Mouse (Mus musculus): ENCODE measurements around the gene Bbx. TPM values are rescaled to one million over a fixed set of nuclear protein-coding genes. Genes with fewer than 3 reads are reported as not detected.
A peak's percentile ranks its signal among the peaks of the same experiment; 100 is the strongest.

The Bbx gene
- polyA plus RNA-seq, 1 experiment, result 1.6 TPM

DNA sequence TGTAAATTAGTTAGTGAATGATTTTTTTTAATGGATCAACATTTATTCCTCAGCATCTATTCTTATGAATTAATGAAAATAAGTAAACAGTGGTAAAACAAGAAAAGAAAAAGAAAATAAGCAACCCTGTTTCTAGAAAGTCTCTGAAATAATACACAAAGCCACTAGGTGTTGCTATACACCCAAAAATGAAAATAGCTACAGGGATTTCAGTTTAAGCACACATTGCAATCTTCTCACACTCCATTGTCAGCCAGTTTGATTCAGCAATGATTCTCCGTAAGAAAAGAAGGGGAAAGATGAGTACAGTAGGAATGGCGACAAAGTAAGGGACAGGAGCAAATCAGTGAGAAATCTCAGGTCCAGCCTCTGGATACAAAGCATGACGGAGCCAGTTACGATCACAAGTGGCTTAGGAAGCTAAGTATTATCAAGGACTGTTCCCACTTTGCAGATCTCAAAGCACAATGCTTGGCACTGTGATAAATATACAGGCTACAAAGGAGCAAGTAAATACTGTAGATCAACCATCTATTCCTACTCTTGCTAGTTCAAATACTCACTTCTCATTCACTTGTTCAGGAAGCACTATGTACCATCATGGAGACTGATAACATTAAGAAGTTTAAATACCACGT, 177.5 kb downstream of the Bbx start:
- DNase-seq (ENCODE audit: low read depth, low spot score), result peak; percentile 2
- 77% methylated on average over 5 of the region's 5 CpGs for WGBS

DNA sequence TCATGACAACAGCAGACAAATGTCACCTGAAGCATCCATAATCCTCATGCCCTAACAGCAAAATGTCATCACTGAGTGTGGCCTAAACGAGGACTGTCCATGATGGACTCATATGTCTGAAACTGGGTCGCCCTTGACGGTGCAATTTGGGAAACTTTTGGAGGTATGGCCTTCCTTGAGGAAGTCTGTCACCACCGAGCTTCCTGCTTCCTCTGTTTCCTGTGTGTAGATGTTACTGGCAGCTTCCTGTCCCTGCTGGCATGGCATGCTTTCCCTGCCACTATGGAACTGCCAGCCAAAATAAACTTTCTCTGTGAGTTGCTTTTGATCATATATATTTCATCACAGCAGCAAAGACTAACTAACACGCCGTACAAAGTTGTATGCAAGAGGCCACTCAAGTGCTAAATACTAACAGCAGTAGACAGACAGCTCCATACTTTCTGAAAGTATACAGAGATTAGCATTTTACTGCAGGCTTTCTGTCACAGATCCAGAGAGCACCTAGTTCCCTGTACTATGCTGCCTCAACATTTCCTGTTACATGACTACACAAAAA, 180.7 kb downstream of the Bbx start:
- WGBS, result 66% methylated on average over 6 of the region's 6 CpGs
- no peak for DNase-seq (ENCODE audit: low read depth, low spot score)

DNA sequence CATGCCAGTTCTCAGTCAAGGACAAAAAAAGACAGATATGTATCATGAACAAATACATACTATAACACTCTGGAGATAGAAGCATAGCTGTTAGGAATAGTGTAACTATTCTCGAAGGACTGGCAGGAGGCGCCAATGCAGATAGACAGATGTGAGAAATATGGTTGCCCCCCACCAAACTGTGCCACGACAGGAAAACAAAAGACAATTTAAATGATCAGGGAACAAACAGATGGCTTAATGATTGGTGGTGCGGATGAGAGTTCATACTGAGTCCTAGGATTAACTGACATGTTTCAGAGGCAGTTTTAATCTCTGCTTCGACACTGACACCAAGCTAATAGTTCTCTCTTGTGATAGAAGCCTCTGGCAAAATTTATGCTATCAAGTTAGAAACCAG, 181.7 kb downstream of the Bbx start:
- WGBS, result 89% methylated on average over 5 of the region's 5 CpGs
- no peak for DNase-seq (ENCODE audit: low read depth, low spot score)

DNA sequence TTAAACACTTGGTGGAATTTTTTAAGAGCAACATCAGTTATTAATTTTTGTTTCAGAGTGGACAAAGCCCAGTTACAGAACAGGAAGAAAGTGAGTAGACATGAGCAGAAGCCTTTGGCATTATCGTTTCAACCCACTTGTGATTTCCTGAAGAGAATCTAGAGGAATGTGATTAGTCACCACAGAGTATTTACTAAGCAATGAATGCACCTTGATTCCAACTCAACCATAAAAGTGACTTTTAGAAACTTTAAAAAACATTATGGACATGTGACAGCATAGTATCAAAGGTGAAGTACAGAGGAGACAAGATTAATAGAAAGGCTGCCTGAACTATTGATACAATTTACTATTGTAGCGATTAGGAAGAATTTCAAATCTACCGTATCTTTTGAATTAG, 183.2 kb downstream of the Bbx start:
- DNase-seq (ENCODE audit: low read depth, low spot score), result no peak
- WGBS, result 78% methylated on average over 3 of the region's 3 CpGs

DNA sequence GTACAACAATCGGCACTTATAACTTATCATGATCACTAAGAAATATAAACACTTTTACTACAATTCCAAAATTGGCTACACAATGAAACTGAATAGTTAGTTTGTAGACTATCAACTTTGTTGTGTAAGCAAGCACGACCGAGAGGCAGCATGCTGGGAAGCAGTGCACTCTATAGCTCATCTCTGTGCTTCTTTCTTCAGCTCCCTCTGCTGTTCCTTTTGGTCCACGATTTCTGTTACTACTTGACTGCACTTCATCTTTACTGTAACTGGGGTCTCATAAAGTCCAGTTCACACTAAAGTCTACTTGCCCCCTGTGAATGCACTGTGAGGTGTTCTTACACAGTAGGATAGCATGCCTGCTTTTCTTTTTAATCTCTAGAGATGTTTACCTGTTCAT, 189.7 kb downstream of the Bbx start:
- DNase-seq (ENCODE audit: low read depth, low spot score), result no peak
- 79% methylated on average over 4 of the region's 4 CpGs for WGBS

DNA sequence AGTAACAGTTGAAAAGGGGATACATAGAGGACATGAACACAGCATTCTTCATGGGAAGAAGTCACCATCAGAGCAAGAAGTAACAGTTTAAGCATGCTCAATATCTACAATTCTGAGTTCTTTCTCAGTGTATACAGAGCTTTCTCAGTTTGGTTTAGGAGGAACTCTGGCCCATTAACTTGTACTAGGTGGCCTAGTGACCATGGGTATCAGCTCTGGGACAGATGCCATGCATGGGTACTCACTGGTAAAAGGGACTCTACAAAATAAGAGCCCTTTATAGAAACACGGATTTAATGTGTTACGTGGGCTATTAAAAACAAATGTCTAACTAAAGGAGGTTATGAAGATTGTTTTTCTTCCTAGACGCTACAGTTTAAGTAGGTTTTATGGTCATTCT, 190.6 kb downstream of the Bbx start:
- DNase-seq (ENCODE audit: low read depth, low spot score), result no peak
- WGBS, result 87% methylated on average over 3 of the region's 3 CpGs

DNA sequence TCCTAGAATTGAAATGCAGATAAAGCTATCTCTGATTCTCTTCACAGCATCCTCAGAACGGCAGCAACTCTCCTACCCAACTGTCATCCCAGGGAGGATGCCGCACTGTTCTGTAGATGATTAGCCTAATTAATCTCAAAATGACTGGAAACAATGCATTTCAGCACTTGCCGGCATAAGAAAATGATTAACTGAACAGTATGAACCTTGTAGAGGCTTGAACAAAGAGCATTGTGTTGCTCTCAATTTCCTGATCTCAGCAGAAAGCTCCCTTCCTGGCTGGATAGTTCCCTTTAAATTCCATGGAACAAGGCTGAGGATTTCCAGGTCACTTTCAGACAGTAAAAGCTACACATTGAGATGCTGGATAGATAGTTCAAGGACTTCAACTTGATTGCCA, 197.0 kb downstream of the Bbx start:
- DNase-seq (ENCODE audit: low read depth, low spot score), result no peak
- 36% methylated on average over 3 of the region's 3 CpGs for WGBS

DNA sequence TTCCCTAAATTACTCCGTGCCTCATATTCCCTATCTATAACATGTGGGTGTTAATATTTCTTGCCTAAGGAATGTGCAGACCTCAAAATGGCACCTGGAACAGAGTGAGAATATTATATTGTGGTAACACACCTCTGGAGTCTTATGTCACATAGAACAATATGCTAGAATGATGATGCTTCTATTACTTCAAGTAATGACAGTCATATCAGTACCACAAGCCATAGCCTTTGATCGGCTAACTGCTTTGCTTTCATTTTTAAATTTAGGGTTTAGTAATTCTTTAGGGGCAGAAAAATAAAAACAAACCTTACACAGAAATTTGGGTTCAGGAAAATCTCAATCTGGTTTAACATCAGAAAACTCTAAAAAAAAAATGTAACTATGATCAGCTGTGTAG, 201.6 kb downstream of the Bbx start:
- 91% methylated on average over 2 of the region's 2 CpGs for WGBS
- DNase-seq (ENCODE audit: low read depth, low spot score), result no peak

DNA sequence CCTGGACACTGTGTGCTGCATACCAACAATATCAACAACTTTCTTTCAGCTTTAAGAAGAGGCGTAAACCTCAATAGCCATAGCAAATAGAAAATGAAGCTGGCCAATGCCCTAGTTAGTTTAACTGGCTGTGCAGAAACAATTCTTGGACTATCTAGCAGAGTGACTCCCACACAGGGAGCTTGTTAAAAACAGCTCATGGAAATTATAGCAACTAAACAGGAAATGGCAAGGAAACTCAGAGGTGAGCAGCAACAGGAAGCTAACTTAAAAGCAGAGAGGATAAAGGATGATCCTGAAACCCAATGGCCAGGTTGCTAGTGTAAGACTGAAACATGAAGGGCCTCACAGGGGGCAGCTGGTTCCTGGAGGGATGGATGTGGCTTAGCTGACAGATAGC, 203.4 kb downstream of the Bbx start:
- WGBS, result 98% methylated on average over 1 of the region's 1 CpGs
- no peak for DNase-seq (ENCODE audit: low read depth, low spot score)

DNA sequence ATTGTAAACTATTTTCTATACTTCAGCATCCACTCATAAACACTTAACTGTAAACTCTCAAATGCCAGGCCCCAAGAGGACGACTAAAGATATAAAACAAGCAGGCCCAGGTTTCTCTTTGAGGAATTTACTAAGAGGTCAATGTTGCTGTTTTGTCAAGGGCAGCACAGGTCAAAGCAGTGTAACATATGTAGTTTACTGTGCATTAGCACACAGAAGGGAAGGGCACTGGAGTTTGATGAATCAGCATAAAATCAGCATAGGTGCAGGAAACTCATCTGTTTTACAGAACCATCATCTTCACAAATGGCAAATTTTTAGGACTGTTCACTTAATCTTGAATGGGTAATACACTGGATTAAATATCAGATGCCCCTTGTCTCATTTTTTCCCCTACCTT, 205.9 kb downstream of the Bbx start:
- no peak for DNase-seq (ENCODE audit: low read depth, low spot score)
- WGBS, result 53% methylated on average over 1 of the region's 1 CpGs

DNA sequence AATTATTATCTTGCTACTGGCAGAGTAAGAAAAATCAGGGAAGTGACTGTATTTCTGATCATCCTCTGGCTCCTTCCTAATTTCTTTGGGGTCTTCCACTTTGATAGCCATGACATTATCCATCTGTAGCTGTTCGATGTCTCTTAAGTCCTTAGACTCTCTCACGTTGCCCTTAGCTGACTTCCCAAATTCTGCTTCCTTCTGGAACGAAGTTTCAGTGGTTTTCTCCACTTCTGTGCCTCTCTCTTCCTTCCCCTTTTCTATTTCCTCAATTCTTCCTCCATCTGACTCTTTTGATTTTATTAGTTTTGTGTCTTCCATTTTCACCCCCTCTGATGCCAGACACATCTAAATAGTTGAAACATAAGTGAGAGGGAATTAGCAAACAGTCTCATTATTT, 207.2 kb downstream of the Bbx start:
- 82% methylated on average over 3 of the region's 3 CpGs for WGBS
- no peak for DNase-seq (ENCODE audit: low read depth, low spot score)

DNA sequence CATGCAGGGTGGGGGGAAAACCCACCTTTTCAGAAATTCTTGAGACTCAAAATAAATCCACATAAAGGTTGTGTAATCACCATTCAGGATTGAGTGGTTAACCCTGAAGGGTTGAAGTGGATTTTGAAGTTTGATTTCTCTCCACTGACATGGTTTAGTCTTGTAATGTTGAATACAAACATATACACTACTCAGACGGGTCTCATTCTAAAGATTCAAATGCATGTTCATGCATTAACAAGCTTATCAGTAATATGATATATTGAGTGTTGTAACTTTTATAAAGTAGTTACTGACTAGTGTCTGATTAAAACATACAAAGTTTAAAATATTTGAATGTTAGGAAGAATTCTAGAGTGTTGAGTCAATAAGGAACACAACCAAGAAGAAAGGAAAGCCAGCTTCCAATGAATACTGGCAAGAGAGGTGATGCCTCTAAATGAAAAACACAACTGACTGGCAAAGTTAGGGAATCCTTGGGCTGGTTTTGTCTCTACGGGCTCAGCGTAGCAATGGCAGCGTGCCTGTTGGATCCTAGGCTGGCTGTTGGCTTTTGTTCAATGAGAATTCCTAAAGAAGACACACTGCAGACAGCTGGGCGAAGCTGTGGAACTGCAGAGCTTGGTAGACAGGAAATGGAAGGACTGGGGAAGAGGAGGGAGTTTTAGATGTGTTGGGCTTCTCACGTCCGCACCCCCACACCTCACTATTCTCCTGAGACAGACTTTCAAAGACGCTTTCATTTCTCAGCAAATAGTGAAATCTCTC, 211.3 kb downstream of the Bbx start:
- WGBS, result 80% methylated on average over 8 of the region's 8 CpGs
- DNase-seq (ENCODE audit: low read depth, low spot score), result no peak

DNA sequence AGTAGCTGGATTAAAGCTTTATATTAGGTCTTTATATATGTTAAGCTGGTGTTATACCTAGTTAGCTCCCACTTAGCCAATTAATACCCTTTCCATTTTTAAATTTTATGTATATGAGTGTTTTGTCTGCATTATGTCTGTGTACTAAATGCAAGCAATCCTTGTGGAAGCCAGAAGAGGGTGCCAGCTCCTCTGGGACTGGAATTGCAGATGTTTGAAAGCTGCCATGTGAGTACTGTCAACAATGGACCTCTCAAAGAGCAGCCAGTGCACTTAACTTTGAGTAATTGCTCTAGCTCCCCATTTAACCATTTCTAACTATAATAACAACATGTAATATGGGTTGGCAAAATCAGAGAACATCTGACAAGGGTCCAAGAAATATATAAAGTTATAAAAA, 215.1 kb downstream of the Bbx start:
- DNase-seq (ENCODE audit: low read depth, low spot score), result no peak

DNA sequence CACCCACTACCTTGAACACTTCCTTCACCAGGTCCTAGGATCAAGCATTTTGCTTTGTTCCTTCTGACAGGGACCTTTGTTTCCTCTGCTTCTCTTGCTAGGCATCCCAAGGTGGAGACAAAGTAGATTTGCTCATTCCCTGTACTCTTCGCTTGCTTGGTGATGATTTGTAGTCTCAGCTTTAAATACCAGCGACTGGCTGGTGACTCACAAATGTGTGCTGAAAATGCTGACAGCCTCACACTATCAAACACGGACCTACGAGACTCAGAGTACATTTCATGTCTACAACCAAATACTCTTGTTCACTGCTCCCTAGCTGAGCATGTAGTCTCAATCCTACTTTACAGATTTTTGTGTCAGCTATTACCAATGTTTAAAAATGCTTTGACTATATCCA, 220.5 kb downstream of the Bbx start:
- 93% methylated on average over 4 of the region's 4 CpGs for WGBS
- no peak for DNase-seq (ENCODE audit: low read depth, low spot score)

DNA sequence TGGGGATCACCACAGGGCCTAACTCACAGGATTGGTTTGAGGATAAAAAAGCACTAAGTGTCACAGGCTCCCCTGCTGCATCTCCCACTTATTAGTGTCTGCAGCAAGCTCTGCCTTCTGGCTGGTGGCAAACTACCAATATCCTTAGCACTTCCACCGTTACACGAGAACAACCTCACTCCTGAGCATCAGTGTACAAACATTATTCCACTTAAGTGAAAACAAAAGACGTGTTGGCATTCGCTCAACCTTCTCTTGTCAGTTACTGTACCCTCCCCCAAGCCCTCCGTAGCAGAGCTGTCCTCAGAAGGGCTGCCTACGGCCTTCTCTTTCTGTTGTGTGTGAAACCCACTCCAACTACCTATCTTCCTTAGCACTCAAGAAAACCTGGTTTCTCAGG, 221.0 kb downstream of the Bbx start:
- DNase-seq (ENCODE audit: low read depth, low spot score), result no peak
- 88% methylated on average over 6 of the region's 6 CpGs for WGBS

DNA sequence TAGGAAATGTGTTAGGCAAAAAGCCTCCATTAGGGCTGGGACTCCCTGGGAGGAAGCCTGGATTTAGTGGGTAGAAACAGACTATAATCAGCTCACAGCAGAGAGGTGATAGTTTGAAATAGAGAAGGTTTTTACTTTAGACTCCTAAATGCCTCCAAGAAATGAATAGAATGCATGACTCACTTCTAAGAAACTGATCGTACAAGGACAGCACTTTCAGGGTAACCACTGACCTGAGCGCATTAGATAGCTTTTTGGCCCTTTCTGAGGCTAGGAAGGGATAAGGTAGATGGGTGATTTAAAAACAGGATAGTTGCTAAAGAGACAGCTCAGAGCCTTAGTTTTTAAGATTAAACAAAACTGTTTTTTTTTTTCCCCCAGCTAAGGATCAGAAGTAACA, 221.4 kb downstream of the Bbx start:
- 84% methylated on average over 2 of the region's 2 CpGs for WGBS
- no peak for DNase-seq (ENCODE audit: low read depth, low spot score)

DNA sequence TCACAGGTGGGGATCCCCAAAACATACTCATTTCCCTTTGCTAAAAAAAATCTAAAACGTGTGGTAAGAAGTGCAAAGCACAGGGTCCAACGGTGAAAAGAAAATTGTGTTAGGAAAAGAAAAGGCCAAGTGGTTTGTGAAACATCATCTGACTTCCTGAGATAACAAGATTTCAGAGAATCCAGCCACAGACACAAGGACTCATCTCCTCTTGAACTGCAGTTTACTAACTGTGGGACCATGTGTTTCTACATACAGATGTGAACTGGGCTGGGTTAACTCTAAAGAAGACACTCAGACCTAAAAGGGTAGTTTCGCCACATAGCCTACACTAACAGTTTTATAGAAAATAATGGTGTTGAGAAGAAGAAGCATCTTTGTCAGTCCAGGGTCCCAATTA, 227.2 kb downstream of the Bbx start:
- DNase-seq (ENCODE audit: low read depth, low spot score), result no peak

DNA sequence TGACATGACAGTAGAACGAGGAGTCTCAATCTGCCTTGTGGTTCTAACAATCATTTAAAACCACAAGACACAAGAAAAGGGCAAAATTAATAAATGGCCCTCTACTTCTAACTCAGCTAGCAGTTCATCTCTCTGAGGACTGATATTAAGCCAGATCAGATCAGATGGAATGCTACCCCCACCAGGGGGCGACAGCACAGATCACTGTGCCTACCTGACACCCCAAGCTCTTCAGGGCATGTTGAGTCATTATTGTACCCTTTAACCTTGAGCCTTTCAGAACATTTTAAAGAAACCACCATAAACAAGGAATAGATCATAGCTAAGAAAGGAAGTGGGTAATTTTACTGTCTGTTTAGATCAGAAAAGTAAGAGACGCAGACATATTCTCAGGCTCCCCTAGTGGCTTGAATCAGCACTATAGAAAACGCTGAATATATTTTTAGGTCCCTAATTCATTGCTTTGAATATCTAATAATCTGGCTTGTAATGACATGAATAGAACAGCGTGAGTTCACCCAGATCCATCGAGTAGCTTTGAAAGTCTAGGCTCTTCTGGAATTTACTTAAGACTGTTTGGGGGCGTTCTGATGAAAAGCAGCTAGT, 230.5 kb downstream of the Bbx start:
- 89% methylated on average over 7 of the region's 7 CpGs for WGBS
- no peak for DNase-seq (ENCODE audit: low read depth, low spot score)

More for the DNA sequence above, 227.2 kb downstream of the Bbx start:
- 78% methylated on average over 3 of the region's 3 CpGs for WGBS

DNA sequence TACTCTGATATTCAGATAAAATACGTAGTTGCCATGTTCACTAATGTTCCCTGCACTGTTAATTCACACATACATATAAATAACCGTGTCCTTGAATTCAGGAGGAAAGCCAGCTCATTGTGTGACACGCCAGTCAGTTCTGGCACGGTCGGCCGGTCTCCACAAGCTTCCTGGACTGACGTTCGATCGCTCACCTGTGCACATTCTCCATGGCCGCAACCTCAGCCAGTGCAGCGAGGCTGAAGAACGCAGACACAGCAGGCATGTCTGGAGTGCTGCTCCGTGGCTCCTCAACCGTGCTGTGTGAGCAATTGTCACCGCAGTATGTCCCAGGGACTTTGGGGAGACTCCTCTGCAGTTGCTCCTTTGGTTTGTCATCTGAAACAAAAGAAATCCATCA, 232.0 kb downstream of the Bbx start:
- no peak for DNase-seq (ENCODE audit: low read depth, low spot score)
- 96% methylated on average over 15 of the region's 15 CpGs for WGBS

DNA sequence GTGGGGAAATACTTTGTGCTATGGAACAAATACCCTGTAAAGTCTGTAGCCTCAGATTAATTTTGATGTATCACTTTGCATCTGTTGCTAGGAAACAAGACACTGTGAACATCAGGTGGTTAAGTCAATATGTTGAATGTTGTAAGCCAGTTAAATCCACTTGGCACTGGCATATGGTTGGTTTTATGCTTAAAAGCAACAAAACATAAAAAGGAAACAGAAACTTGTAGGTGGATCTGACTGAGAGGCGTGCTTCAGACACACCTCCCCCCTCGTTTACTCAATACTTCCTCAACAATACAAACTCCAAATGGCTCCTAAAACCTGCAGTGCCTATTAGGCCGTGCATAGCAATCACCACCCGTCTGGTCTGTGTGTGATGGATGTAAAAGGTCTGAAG, 236.1 kb downstream of the Bbx start:
- no peak for DNase-seq (ENCODE audit: low read depth, low spot score)
- whole genome bisulfite sequencing, result 33% methylated on average over 4 of the region's 4 CpGs

DNA sequence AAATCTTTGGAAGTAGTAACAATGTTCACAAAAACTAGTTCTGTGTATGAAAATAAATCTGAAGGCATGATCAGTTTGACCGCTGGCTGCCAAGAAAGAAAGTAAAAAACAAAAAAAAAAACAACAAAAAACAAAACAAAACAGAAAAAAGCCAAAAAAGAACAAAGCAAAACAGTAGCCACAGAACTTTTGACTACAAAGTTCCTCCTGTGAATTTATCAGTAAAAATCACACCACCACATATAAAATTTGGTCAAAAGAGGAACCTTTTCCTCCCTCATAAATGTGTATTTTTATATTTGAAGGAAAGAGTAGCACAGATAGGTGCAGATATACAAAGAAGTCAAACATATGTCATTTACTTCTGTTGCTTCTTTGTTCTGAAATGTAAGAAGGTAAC, 239.6 kb downstream of the Bbx start:
- WGBS, result 94% methylated on average over 1 of the region's 1 CpGs
- DNase-seq (ENCODE audit: low read depth, low spot score), result no peak
